Mouse (Mus musculus) lung, postnatal 14 days (tissue): Measurements from ENCODE around the gene Scaf8.
A peak's percentile ranks its signal among the peaks of the same experiment; 100 is the strongest.

Source experiments
- DNase-seq: peaks from one replicate; pipeline ENCODE4 v3.0.0; 2021

Scaf8 gene

DNA sequence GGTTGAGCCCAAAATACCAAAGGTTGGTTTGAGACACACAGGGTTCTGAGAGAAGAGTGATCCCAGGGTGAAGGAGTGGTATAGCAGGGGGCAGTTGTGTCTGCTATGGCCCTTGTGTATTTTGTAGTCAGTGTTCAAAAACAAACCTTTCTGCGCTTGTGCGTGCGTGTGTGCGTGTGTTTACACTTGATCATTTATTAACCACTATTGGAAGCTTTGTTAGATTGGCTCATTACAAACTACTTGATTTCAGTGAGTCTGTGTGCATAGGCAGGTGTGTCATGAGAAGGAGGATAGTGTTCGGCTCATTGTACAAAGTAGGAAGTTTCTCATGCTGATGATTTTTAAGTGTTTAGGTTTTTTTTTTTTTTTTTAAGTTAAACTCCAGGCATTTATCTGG is 95.4 kb downstream of the Scaf8 start:
- no peak for DNase-seq

DNA sequence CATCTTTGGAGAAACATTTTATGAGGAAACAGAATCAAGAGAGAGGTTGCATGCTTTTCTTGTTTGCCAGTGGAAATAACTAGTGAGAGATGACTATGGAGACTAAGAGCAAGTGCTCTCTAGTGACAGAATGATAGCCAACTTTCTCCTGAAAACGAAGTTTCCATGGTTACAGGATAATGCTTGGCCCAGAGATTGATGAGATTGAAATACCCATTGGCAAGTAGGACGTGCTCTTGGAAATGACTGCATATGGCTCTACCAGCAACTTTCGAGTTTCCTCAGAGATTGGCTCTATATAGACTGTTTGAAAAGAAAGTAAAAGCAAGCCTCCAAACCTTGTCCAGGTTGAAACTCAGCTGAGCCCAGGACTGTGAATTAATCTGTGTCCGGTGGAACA is 97.3 kb downstream of the Scaf8 start:
- no peak for DNase-seq

DNA sequence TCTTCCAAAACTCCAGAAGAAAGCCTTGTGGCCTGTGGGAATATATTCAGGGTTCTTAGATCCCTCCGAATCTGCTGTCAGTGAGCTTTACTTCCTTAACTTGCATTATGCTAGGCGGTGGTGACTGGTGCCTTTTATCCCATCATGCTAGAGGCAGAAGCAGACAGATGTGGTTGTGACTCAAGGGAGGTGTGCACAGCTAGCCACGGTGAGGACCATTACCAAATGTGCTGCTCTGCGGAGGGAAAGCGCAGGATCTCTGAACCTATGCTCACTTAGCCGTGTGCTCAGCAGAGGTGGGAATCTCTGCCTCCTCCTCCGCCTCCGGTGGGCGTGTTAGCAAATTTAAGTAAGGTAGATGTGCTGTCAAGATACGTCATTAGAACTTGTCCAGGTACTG is 98.1 kb downstream of the Scaf8 start:
- DNase-seq = no peak

DNA sequence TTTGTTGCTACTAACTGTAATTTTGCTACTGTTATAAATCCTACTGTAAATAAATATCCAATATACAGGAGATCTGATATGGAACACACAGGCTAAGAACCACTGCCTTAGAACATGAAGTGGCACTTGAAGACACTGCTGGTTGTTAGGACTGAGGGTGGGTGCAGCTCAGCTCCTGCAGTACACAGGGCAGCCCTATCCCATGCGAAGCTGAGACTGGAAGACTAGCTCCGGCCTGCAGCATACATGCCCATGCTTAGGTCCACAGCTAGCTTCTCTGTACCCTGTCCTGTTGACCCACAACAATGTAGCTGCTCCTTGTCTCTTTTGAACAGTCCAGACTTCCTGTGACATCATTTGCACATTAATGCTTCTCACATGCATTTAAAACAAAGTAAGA is 100.1 kb downstream of the Scaf8 start:
- DNase-seq = no peak

DNA sequence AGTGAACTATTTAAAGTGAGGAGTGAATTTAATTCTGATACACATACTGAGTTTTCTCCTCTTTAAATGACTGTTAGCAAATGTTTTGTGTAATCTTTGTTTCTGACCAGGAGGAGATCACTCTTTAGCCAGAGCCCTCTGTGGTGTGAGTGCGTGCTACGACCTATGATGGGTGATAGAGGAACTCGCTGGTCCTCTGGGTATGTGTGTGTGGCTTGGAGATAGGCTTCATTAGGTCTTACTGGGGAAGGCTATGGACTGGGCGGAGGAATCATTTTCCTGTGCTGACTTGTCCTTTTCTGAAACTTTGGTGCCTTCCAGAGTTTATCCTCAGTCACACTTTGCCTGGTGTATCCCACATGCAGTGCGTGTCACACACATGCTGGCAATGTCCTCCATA is 102.3 kb downstream of the Scaf8 start:
- DNase-seq = no peak

DNA sequence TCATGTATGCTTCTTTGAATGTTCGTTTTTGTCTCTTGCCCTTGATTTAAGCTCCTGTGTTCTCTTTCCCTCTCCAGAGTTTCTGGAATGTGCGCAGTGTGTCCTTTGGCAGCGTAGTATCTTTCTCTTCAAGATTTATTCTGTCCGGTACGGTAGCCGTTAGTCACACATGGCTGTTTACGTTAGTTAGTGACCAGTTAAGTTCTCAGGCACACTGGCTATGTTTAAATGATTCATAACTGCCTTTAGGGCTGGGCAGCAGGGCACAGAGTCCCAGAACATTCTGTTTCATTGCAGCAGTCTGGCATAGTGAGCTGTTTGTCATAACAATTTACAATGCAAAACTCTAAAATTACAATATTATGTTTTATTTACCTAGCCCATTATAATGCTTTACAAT is 103.6 kb downstream of the Scaf8 start:
- DNase-seq = peak; percentile 46

DNA sequence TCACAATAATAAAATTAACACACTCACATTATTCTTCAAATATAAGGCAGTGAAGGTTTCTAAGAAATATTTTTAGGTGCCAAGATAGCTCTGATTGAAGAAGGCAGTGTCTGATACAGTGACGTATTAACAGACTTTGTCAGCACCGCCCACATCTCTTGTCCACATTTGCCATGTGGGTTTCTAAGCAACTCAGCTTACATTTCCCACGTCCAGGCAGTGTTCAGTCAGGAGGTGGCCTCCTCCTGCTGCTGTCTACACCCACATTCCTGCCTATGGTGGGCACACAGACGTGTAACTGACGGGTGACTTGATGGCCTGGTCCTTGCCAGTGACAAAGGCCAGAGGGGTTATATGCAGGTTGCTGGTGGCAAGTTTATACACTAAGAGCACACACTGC is 104.1 kb downstream of the Scaf8 start:
- no peak for DNase-seq

DNA sequence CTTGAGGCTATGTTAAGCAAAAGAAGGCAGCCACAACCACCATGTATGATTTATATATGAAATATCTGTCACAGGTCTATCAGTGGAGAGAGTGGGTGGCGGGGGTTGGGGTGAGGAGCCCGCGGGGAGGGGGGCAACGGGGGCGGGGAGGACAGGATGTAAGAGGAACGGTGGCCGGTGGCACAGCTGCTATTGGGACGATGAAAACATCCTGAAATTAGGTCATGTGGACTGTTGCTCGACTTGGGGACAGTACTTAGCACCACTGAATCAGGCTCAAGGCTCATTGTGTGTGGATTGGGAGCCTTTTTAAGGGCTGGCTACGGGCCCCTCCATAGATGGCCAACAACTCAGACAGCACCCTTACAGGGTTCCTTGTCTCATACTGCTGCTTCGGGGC is 105.4 kb downstream of the Scaf8 start:
- DNase-seq = no peak

DNA sequence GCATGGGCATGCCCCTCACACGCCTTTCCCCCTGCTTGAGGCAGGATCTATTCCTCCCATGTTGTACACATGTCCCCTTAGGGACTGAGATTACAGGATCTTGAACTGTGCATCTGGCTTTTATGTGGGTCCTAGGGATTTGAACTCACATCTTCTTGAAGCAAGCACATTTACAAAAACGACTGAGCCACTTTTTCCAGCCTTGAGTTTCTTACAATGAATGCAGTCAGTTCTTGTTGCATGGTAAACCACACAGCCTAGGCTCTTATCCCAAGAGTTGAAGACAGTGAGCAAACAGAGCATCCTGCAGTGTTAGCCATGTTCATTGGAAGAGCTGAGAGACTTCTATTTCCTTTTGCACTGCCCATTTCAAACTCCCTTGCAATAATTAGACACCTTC is 108.3 kb downstream of the Scaf8 start:
- DNase-seq = no peak

DNA sequence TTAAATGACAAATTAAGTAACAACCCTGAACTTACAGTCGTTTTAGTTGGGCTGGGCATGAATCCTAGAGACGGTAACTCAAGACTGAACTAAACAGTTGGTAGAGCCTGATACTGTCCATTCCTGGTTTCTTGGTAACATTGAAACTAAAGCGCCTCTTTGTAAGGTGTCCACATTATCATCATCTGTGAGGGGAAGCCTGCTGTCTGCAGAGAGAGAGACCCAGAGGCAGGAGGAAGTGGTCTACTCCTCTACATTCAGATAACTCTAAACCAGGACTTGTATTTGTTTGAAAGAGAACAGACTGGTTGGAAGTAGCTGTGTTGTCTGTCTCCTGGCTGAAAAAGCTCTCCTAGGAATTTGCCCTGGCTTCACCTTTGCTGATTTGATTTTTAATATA is 108.9 kb downstream of the Scaf8 start:
- no peak for DNase-seq

DNA sequence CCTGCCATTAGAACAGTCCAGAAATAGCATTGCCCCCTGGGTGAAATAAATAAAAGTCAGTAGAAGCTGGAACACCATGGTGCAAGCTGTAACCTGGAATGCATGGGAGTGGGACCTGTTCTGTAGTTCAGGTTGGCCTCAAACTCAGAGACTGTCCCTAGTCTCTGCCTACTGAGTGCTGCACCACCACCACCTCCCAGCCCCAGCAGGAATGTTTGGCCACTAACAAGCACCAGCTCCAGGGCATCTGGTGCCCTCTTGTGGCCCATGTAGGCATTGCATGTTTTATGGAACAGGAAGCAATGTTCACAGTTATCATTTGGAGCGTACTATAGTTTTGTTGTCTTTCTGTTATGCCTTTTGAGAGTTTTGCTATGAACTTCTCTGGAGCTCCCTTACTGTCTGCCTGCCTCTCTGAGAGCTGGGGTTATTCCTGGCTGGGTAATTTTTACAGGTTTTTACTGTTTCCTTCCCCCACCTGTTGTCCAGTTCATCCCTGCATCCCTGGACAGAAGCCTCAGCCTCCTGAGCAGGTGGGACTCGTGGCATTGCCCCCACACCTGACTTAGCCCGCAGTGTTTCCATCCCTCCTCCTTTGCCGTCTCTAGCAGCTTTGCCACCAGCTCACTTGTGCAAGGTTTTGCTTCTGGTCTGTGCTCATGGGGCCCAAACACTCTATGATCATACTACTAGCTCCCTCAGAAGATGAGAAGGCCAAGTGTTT is 109.8 kb downstream of the Scaf8 start:
- peak; percentile 94 for DNase-seq

DNA sequence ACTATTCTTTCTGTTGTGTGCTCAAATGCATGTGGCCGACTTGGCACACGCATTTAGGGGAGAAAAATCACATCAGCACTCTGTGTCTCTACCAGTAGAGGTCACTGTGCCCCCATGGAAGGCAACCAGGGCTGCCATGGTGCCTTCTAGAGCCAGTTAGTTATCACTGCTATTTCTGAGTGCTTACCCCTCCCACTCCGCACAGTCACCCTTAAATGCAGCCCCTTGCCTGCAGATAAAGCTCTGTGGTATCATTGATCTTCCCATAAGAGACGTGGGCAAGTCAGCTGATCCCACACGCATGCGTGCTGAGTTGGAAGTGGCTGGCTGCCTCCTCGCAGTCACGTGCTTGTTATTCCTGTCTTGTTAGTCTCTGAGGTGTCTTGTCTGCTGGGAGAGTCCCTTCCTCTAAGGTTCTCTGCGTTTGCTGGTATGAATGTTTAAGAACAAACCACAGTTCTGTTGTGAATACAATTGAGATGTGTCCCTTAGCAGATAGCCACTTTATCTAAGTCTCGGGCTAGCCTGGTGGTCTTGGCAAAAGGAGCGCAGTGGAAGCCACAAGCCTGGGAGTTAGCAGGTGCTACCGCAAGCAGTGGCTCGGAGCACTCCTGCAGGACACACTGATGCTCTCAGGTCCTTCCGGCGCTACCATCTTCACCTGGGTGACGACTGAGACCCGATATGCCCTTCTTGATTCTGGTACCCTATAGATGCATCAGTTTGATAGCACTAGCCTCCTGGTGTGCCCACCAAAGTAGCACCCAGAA is 115.6 kb downstream of the Scaf8 start:
- peak; percentile 58 for DNase-seq

DNA sequence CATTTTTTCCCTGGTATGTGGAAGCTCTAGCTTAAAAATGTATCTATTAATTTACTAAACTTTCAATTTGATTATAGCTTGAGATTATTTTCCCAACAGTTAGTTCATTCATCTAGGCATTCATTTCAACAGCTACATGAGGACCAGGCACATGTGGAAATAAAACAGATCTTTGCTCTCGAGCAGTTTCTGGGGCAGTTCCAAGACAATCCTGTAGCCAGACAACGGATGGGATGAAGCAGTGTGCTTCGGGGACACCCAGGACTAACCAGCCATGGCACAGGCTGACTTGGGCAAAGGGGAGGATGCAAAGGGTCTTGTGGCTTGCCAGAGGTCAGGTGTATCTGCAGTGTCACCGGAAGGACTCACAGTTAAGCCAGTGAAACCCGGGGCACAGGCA is 117.9 kb downstream of the Scaf8 start:
- DNase-seq = no peak

DNA sequence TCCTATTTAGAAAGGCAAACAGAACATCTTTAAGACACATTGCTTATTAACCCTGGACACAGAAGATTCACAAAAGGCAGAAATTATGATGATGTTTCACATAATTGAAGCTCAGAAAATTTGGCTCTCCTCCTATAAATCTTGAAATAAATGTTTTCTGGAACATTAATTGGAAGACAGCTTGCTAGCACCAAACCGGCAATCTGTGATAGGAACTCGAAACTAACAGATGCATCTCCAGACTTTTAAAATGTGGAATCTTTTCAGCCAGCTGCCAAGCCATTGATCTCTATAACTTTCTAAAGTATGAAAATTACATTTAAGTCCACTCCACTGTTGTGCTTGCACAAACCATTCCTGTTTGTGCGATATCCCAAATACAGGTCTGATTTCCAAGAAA is 128.9 kb downstream of the Scaf8 start:
- DNase-seq = no peak

DNA sequence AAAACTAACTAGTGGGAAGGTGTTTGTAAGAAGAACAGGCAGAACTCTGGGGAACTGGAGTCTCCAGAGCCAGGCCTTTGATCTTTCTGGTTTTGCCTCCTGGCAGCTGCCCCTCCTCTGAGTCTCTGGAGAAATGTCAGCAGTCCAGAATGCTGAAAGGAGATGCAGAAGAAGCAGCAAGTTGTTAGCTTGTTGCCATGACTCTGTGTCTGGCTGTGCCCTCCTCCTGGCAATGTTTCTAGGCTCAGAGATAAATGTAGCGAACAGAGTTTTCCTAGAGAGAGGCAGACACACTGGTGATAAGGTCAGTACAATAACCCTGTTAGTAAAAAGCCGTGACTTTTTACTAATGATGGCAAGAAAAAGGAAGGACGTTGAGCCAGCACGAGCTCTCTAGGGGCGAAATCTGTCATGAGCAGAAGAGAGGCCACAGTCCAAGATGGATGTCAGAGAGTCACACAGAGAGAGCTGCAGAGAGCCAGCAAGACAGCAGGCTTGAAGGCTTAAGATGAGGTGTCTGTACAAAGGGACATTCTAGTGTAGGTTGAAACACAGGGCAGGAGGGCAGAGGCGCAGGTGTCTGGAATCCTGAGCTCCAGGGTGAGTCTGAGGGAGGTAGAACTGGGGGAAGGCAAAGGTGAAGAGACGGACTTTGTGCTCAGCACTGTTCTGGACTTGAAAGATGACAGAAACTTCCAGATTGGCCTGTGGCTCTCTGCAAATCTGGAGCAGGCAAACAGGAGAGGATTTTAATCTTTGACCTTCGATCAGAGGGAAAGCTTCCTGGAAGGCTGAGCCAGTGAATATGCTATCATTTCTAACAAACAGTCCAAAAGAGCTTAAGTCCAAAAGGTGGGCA is 130.3 kb downstream of the Scaf8 start:
- peak; percentile 13 for DNase-seq

DNA sequence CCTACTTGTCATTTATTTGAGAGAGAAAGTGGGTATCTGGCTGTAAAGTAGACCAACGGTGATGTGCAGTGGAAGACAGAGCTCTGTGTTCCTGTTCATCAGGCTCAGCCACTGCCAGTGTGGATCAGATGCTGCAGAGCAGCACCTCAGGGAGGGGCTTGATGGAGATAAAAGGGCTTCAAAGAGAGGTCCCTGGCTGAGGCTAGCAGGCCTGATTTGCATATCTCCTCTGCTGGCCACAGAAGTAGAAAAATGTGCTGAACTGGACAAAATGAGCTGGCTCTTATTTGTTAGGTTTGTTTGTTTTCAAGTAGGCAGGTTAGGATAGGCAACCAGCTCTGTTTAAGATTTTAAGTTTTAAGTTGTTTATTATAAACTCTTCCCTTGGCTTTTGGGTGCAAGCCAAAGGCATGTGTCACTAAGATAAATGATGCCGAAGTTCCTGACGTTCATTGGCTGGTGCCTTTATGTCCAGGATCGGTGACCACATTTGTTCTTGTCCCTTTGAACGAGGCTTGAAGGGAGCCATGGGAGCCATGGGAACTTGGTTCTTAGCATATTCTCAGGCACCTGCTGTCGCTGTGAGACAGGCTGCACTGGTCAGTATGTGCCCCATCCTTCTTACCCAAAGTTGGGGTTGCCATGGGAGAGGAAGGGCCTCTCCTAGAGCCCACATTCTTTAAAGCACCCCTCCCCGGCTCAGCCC is 132.0 kb downstream of the Scaf8 start:
- no peak for DNase-seq
